Mouse (Mus musculus): Measurements from ENCODE around the gene Sdk1. TPM values are rescaled to one million over a fixed set of nuclear protein-coding genes. Genes with fewer than 3 reads are reported as not detected.

Sdk1 gene
- polyA plus RNA-seq, 1 experiment from 2014 or later: 2.0 TPM

GRCm38 (mm10) chr5:141771516-141771915, 530.2 kb downstream of the Sdk1 start:
- Histone ChIP-seq H3K27me3 (replicated peaks; ENCODE audit: control insufficient read depth, insufficient read depth, low read length) (no peaks in the 10 kb centered on the region), H3K4me1 (ENCODE audit: control insufficient read depth, insufficient read depth, low read depth, low read length) (no peaks in the 10 kb centered on the region), H3K4me3 (ENCODE audit: low read length) (no peak overlapping the region), H3K9ac (ENCODE audit: low read depth, low read length) (no peak overlapping the region), H3K4me2 (ENCODE audit: low read length) (no peak overlapping the region), H3K27ac (ENCODE audit: low read depth, low read length) (no peak overlapping the region), H3K36me3 (ENCODE audit: control insufficient read depth, insufficient read depth, low read length) (no peaks in the 10 kb centered on the region), H3K9me3 (ENCODE audit: control insufficient read depth, low read length) (peaks cover 4% of the 10 kb centered on the region; the same call in 1 of the 2 replicates)
- 90% methylated on average over 3 of the region's 3 CpGs for WGBS
- no peak for ATAC-seq

GRCm38 (mm10) chr5:141778231-141778630, 536.9 kb downstream of the Sdk1 start:
- no peaks in the 10 kb centered on the region for H3K4me1 ChIP-seq (ENCODE audit: control insufficient read depth, insufficient read depth, low read depth, low read length)
- H3K27ac ChIP-seq (ENCODE audit: low read depth, low read length): no peak overlapping the region
- H3K4me2 ChIP-seq (ENCODE audit: low read length): no peak overlapping the region
- H3K9me3 ChIP-seq (ENCODE audit: control insufficient read depth, low read length): peaks cover 4% of the 10 kb centered on the region; the same call in 1 of the 2 replicates
- no peak for ATAC-seq
- no peak overlapping the region for H3K9ac ChIP-seq (ENCODE audit: low read depth, low read length)
- H3K4me3 ChIP-seq (ENCODE audit: low read length): no peak overlapping the region
- WGBS: 67% methylated on average over 4 of the region's 4 CpGs
- no peaks in the 10 kb centered on the region for H3K36me3 ChIP-seq (ENCODE audit: control insufficient read depth, insufficient read depth, low read length)
- no peaks in the 10 kb centered on the region for H3K27me3 ChIP-seq (replicated peaks; ENCODE audit: control insufficient read depth, insufficient read depth, low read length)

GRCm38 (mm10) chr5:141781142-141781541, 539.9 kb downstream of the Sdk1 start:
- H3K27ac ChIP-seq (ENCODE audit: low read depth, low read length): no peak overlapping the region
- no peak overlapping the region for H3K9ac ChIP-seq (ENCODE audit: low read depth, low read length)
- H3K9me3 ChIP-seq (ENCODE audit: control insufficient read depth, low read length): no peaks in the 10 kb centered on the region
- no peaks in the 10 kb centered on the region for H3K36me3 ChIP-seq (ENCODE audit: control insufficient read depth, insufficient read depth, low read length)
- WGBS: 88% methylated on average over 2 of the region's 2 CpGs
- no peak for ATAC-seq
- no peaks in the 10 kb centered on the region for H3K27me3 ChIP-seq (replicated peaks; ENCODE audit: control insufficient read depth, insufficient read depth, low read length)
- H3K4me3 ChIP-seq (ENCODE audit: low read length): no peak overlapping the region
- H3K4me1 ChIP-seq (ENCODE audit: control insufficient read depth, insufficient read depth, low read depth, low read length): no peaks in the 10 kb centered on the region
- H3K4me2 ChIP-seq (ENCODE audit: low read length): no peak overlapping the region

- no peak overlapping the region for H3K27ac ChIP-seq (ENCODE audit: low read depth, low read length)
- no peaks in the 10 kb centered on the region for H3K9me3 ChIP-seq (ENCODE audit: control insufficient read depth, low read length)
- 86% methylated on average over 5 of the region's 5 CpGs for WGBS
- ATAC-seq: no peak
- no peak overlapping the region for H3K9ac ChIP-seq (ENCODE audit: low read depth, low read length)
- H3K4me2 ChIP-seq (ENCODE audit: low read length): no peak overlapping the region
- no peaks in the 10 kb centered on the region for H3K36me3 ChIP-seq (ENCODE audit: control insufficient read depth, insufficient read depth, low read length)
- no peaks in the 10 kb centered on the region for H3K27me3 ChIP-seq (replicated peaks; ENCODE audit: control insufficient read depth, insufficient read depth, low read length)
- no peaks in the 10 kb centered on the region for H3K4me1 ChIP-seq (ENCODE audit: control insufficient read depth, insufficient read depth, low read depth, low read length)
- no peak overlapping the region for H3K4me3 ChIP-seq (ENCODE audit: low read length)
Observed at GRCm38 (mm10) chr5:141782330-141782729, 541.0 kb downstream of the Sdk1 start.

- no peaks in the 10 kb centered on the region for H3K27me3 ChIP-seq (replicated peaks; ENCODE audit: control insufficient read depth, insufficient read depth, low read length)
- H3K4me1 ChIP-seq (ENCODE audit: control insufficient read depth, insufficient read depth, low read depth, low read length): no peaks in the 10 kb centered on the region
- no peak overlapping the region for H3K27ac ChIP-seq (ENCODE audit: low read depth, low read length)
- no peak overlapping the region for H3K4me2 ChIP-seq (ENCODE audit: low read length)
- ATAC-seq: no peak
- H3K9ac ChIP-seq (ENCODE audit: low read depth, low read length): no peak overlapping the region
- no peak overlapping the region for H3K4me3 ChIP-seq (ENCODE audit: low read length)
- 89% methylated on average over 7 of the region's 7 CpGs for WGBS
- H3K36me3 ChIP-seq (ENCODE audit: control insufficient read depth, insufficient read depth, low read length): no peaks in the 10 kb centered on the region
- H3K9me3 ChIP-seq (ENCODE audit: control insufficient read depth, low read length): no peaks in the 10 kb centered on the region
Observed at GRCm38 (mm10) chr5:141783516-141783915, 542.2 kb downstream of the Sdk1 start.

GRCm38 (mm10) chr5:141793926-141794325, 552.6 kb downstream of the Sdk1 start:
- no peaks in the 10 kb centered on the region for H3K9me3 ChIP-seq (ENCODE audit: control insufficient read depth, low read length)
- ATAC-seq: no peak
- H3K27me3 ChIP-seq (replicated peaks; ENCODE audit: control insufficient read depth, insufficient read depth, low read length): no peaks in the 10 kb centered on the region
- no peak overlapping the region for H3K4me3 ChIP-seq (ENCODE audit: low read length)
- WGBS: 84% methylated on average over 4 of the region's 4 CpGs
- no peak overlapping the region for H3K4me2 ChIP-seq (ENCODE audit: low read length)
- H3K36me3 ChIP-seq (ENCODE audit: control insufficient read depth, insufficient read depth, low read length): no peaks in the 10 kb centered on the region
- no peaks in the 10 kb centered on the region for H3K4me1 ChIP-seq (ENCODE audit: control insufficient read depth, insufficient read depth, low read depth, low read length)
- no peak overlapping the region for H3K27ac ChIP-seq (ENCODE audit: low read depth, low read length)
- H3K9ac ChIP-seq (ENCODE audit: low read depth, low read length): no peak overlapping the region

GRCm38 (mm10) chr5:141823823-141824330, 582.6 kb downstream of the Sdk1 start:
- 75% methylated on average over 10 of the region's 10 CpGs for WGBS
- no peak overlapping the region for H3K27ac ChIP-seq (ENCODE audit: low read depth, low read length)
- H3K36me3 ChIP-seq (ENCODE audit: control insufficient read depth, insufficient read depth, low read length): no peaks in the 10 kb centered on the region
- no peak overlapping the region for H3K4me2 ChIP-seq (ENCODE audit: low read length)
- no peak for ATAC-seq
- no peak overlapping the region for H3K4me3 ChIP-seq (ENCODE audit: low read length)
- H3K27me3 ChIP-seq (replicated peaks; ENCODE audit: control insufficient read depth, insufficient read depth, low read length): no peaks in the 10 kb centered on the region
- no peak overlapping the region for H3K9ac ChIP-seq (ENCODE audit: low read depth, low read length)
- no peaks in the 10 kb centered on the region for H3K9me3 ChIP-seq (ENCODE audit: control insufficient read depth, low read length)
- no peaks in the 10 kb centered on the region for H3K4me1 ChIP-seq (ENCODE audit: control insufficient read depth, insufficient read depth, low read depth, low read length)

GRCm38 (mm10) chr5:141824739-141825379, 583.6 kb downstream of the Sdk1 start:
- WGBS: 81% methylated on average over 16 of the region's 16 CpGs
- Histone ChIP-seq H3K4me3 (ENCODE audit: low read length) (no peak overlapping the region), H3K4me2 (ENCODE audit: low read length) (no peak overlapping the region), H3K4me1 (ENCODE audit: control insufficient read depth, insufficient read depth, low read depth, low read length) (no peaks in the 10 kb centered on the region), H3K27me3 (replicated peaks; ENCODE audit: control insufficient read depth, insufficient read depth, low read length) (no peaks in the 10 kb centered on the region), H3K9ac (ENCODE audit: low read depth, low read length) (no peak overlapping the region), H3K9me3 (ENCODE audit: control insufficient read depth, low read length) (no peaks in the 10 kb centered on the region), H3K27ac (ENCODE audit: low read depth, low read length) (no peak overlapping the region), H3K36me3 (ENCODE audit: control insufficient read depth, insufficient read depth, low read length) (no peaks in the 10 kb centered on the region)
- no peak for ATAC-seq

GRCm38 (mm10) chr5:141835566-141835965, 594.3 kb downstream of the Sdk1 start:
- Histone ChIP-seq H3K4me2 (ENCODE audit: low read length) (no peak overlapping the region), H3K27ac (ENCODE audit: low read depth, low read length) (no peak overlapping the region), H3K36me3 (ENCODE audit: control insufficient read depth, insufficient read depth, low read length) (no peaks in the 10 kb centered on the region), H3K9me3 (ENCODE audit: control insufficient read depth, low read length) (peaks cover 2% of the 10 kb centered on the region; the same call in 1 of the 2 replicates), H3K27me3 (replicated peaks; ENCODE audit: control insufficient read depth, insufficient read depth, low read length) (no peaks in the 10 kb centered on the region), H3K4me1 (ENCODE audit: control insufficient read depth, insufficient read depth, low read depth, low read length) (peaks cover 12% of the 10 kb centered on the region), H3K4me3 (ENCODE audit: low read length) (no peak overlapping the region), H3K9ac (ENCODE audit: low read depth, low read length) (no peak overlapping the region)
- no peak for ATAC-seq
- 43% methylated on average over 6 of the region's 6 CpGs for WGBS

All from hindbrain, embryonic 16.5 days (tissue).